Mouse (Mus musculus) layer of hippocampus, adult 18-20 months (tissue): ENCODE data around the gene A930017K11Rik. TPM values are rescaled to one million over a fixed set of nuclear protein-coding genes. Genes with fewer than 3 reads are reported as not detected.

ENCODE experiments used
- DNase-seq, 2 experiments: peaks; one replicate each; pipeline ENCODE4 v3.0.0; 2022; ENCODE audit warnings: low spot score in 2 of 2
- total RNA-seq, 2 experiments: library from RNA; stranded (reverse); gene quantifications; 2 replicates each; pipeline ENCODE4 v1.2.3; 2021

Gene A930017K11Rik
- total RNA-seq, 2 experiments from 2014 or later = 0.99 TPM

DNA sequence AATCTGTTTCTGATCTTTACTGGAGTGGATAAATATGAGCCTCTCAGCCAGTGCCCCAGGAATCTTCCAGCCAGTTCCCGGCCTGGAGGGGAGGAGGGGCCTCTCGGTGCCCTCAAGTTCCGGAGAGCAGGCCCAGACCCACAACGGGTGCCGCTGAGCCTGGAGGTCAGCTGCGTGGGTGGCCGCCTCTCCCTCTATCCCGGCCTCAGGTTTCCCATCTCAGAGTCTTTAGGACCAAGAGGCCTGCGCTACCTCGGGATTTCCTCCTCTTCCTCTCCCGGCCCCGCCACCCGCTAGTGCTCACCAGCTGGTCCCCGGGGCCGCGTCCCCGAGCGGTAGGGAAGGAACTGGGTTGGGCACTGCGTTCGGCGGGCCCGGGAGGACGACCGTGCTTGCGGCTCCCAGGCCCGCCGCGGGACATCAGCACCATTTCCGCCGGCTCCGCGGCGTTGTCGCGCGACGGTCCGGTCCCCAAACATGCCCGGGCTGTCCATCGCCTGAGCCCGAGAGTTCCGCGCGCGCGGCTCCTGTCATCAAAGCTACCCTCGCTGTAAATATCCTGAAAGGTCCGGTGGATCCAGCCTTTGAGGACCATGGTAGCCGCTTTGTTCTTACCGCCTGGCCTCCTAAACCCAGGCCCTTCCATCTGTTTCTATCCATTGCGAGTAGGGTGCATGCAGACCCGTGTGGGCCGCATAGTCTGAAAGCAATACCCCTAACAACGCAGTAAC is 10.7 kb downstream of the A930017K11Rik start:
- peak; percentile 68 to 80 for DNase-seq

DNA sequence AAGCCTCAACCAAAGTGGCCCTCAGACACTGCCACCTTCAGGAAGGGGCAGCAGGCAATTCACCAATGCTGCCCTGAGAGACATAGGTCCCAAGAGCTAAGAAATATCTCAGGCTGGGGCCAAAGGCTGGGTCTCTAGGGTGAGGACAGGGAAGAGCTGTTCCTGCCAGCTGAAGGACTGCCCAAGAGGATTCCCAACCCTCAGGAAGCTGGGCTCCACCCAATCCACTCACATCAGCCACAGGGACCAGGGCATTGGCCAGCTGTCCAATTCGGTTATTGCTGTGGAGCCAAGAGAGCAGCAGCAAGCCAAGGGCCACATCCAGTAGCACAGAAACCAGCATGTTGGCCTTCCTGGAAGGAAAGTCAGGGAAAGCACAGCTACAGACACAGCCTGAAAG is 17.8 kb downstream of the A930017K11Rik start:
- no peak for DNase-seq

DNA sequence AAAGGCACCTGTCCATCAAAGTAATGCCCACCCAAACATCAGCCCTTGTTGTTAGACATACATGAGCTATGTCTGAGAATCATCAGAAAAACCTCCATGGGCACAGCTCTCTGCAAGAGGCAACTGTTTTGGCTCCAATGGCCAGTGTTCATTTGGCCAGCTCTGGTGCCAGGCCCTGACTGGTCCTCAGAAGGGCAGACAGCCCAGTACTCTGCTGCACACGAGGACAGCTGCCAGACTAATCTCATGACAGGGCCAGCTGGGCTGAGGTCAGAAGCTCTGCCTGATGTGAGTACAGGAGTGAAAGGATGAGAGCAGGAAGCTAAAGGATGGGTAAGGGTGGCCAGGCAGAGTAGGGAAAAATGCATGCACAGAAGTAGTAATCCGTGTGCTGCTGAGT is 27.0 kb downstream of the A930017K11Rik start:
- peak; percentile 51 to 74 for DNase-seq

DNA sequence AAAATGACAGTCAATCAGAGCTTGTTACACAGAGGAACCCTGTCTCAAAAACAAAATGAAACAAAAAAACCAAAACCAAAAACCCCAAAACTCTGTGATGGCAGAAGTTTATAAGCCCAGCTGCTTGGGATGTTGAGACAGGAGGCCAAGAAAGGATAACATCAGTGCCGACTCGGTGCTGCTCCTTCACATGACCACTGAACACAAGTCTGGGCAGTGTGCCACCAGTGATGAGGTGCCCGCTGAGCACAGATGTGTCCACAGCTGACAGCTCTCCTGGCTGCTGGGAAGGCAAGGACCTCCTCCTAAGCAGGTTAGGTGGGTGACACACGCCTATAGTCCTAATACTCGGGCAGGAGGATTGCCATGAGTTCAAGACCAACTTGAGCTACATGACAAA is 30.2 kb downstream of the A930017K11Rik start:
- DNase-seq = no peak

DNA sequence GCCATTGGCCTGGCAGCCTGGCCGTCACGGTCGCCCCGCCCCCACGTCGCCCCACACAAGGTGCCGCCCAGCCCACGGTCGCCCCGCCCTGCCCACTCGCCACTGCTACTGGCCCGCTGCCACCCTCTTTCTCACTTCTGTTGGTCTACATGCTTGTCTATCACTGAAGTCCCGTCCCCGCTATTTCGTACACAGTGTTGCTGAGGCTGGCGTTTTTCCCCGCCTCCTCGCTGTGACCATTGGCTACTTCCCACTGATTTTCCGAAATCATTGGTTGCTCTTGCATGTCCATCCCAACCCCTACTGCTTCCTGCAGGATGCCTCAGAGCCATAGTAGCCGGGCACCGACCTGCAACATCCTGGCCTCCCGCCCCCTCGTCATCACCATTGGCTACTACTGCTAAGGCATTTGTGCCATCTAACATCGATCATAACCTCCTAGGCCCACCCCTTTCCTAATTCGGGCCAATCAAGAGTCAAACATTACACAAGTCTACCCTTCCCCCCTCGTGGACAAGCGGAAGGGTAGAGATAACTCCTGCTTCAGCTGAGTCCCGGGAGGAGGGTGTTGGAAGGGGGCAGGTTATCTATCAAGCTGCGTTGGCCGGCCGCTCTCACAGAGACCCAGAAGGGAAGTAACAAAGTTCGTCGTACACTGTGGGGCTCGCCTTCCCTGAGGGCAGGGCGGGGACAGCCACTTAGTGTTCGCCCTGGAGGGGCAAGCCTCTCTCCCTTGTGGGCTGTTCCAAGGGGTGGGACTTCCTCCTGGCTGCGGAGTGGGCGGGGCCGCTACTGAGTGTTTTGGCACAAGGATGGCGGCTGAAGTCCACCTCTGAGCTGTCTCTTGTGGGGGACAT is 32.4 kb downstream of the A930017K11Rik start:
- DNase-seq = peak; percentile 100

DNA sequence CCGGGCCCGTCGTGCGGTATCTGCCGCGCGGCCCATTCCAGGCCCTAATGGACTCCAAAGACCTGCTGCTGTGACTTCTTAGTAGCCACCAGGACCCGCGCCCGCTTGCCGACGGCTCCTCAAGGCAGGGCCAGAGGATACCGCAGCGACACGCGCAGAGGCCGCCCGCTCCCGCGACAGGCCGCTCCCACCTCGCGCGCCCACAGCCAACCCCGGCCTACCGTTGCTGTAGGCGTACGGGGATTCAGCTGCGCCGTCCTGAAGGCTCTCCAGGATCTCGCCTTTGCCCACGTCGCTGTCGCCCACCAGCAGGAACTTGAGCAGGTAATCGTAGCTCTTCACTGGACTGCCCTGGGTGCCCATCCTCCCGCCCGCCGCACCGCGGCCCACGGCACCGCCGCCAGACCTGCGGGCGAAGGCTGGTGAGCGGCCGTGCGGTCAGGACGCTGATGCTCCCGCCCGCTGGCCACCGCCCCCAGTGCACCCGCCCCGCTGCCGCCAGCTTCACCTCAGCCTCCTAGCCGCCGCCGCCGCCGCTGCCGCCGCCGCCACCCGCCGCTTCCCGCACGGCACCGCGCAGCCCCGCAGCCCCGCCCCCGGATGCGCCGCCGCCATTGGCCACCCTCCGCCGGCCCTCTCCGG is 33.1 kb downstream of the A930017K11Rik start, which contains the start of gene Rab40c:
Gene Rab40c (minus strand): TSS at position 584 of the 642 bp plus-strand sequence.
- peak in 1 of 2 experiments; percentile 62 for DNase-seq

DNA sequence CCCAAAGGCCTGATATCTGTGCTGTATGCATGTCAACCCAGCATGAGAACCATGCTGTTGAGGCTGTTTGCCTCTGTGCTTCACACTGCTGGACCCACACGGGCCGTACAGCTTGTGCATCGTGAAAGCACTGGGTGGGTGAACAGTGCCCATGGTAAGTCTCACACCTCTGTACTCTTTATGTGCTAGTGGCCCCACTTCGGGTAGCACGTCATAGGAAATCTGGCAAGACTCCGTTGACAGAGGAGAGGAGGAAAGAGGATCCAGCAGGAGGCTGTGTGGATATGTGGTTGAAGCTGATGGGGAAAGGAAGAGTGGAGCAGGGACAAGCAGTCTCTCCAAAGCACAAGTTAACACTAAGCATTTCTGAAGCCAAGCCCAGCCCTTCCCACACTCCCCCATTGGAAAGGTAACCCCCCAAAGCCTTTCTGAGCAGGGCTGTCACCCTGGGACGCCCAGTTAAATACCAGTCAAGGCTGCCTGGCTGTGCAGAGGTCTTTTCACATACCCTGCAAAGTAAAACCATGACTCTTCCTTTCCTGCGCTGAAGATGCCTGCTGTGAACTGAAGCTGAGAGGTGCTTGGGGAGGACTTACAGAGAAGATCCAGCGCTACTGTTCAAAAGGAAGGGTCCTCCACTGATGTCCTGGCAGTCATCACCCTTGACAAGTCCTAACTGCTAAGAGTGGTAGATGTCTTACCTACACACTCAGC is 34.2 kb downstream of the A930017K11Rik start:
- DNase-seq = no peak

DNA sequence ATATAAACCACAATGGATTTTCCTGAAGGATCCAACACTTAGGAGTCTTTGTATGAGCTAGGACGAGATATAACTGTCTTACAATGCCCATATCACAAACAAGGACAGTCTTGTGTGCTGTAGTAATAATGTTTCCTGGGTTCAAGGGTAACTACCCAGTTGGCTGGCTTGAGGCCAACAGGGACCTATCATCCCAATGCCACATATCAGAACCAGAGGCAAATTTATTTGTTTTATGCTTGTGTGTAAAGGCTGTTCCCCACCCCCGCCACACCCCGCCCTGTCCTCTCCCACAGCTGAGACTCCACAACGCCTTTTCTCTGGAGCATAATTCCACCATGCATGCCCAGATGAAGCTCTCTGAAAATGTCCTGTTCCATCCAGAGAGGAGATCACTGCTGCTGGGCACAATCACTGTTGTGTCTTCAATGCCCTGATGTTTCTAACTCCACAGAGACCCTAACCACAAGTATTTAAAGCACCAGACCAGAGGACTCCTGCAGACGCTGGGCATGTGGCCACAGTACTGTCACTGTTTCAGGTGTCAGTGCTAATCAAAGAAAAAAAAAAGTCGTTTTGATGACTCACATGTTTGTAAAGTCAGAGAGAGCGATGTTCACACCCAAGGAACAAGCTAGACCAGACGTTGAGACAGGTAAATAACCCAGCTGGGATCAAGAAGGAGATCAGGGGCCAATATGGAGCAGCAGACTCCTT is 35.3 kb downstream of the A930017K11Rik start:
- no peak for DNase-seq

DNA sequence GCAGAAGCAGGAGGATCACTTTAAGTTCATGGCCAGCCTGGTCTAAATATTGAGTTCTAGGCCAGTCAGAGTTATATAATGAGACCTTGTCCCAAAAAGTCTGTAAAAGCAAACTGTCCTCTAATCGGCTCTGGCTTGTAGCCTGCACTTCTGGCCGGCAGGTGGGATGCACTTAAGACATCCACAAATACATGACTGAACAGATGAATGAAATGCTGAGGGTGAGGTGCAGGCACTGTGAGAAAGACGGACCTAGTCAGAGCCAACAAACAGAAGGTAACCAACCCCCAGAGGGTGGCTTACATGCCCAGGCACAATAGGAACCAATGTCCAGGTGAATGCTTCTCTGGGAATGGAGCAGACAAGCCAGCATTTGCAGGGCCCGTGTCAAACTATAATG is 38.1 kb downstream of the A930017K11Rik start:
- no peak for DNase-seq

DNA sequence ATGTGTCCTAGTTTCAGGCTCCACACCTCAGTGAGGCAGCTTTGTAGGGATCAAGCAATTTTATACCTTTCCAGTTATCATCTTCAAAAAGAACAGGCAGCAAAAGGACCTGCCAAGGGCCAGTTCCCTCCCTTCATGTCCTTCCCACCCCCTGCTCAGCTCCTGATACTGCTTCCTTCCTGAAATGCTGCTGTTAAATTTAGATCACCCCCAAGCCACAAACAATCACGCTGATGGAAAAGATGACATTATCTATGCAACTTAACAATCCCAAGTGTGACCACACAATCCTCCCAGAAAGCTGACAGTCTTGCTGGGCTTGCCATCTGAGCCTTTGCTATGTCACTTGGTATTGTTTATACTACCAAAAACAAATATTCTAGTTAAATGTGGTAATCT is 38.5 kb downstream of the A930017K11Rik start:
- DNase-seq = no peak

DNA sequence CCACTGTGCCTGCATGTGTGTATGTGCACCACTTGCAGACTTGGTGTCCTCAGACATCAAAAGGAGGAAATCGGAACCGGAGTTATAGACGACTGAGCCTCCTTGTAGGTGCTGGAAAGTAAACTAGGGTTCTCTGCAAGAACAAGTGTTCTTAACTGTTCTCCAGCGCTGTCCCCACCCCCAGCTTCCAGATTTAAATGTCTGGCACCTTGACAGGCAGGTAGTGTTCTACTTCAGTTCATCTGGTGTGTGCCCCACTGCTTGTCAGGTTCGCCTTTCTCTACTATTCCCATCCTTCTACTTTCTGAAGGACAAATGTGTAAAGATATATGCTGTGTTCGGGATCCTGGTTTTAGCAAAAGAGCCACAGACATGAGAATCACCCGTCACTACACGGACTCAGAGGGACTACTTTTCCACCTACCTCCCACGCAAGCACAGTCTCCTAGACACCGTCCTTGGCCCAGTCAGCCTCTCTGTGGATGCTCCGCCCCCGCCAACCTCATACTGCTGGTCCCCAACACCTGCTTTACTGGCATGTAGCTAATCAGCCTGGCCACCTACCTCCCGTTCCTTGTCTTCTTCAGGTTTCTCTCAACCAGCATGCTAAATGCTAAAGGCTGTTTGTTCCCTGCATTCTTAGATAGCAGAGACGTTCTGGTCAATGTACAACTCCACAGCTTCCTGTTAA is 39.0 kb downstream of the A930017K11Rik start:
- DNase-seq = peak; percentile 46 to 80

DNA sequence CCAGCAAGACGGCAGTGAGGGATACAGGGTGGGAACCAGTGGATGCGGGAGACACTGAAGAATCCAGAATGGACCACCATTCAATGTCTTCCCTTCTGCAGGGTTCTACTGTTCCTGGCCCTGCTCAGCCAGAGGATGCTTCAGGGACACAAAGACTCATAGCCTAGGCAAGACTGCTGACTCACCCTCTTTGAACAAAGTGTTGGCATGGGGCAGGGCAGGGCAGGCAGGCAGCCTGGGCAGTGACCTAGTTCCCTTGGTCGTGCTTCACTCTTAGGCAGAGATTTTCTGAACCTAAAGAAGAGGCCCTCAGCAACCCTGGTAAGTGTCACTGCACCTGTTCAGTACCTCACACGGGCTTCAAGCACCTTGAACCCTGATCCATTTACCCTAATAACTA is 40.5 kb downstream of the A930017K11Rik start:
- DNase-seq = no peak

DNA sequence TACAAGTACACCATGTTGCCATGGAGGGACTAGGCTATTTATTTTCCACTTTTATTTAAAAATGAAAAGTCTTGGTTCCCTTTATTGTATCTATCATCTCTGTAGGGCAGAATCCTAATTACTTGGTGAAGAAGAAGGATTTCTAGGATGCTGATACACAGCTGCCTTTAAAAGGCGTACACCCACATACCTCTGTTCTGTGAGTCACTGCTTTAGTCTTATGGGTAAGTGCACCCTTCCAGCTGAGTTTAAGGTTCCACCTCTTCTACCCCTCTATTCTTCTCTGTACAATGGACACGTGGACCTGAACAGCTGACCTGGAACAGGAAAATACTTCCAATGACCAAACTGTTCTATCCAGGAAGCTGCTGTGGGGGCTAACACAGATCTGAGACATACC is 44.7 kb downstream of the A930017K11Rik start:
- no peak for DNase-seq

DNA sequence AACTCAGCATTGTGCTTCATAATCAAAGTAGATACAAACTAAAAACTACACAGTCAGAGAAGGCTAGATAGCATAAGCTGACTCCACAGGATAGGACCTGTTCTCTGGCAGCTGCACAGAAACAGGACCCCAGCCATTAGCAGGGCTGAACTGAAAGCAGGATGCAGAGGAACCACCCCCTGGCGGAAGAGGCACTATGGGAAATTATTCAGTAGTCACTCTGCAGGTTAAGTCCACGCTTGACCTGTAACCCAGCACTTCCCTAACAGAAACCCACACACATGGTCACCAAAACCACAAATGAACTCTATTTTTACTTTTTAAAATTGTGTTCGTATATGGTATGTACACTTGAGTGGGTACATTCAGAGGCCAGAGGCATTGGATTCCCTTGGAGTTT is 49.3 kb downstream of the A930017K11Rik start:
- DNase-seq = no peak

DNA sequence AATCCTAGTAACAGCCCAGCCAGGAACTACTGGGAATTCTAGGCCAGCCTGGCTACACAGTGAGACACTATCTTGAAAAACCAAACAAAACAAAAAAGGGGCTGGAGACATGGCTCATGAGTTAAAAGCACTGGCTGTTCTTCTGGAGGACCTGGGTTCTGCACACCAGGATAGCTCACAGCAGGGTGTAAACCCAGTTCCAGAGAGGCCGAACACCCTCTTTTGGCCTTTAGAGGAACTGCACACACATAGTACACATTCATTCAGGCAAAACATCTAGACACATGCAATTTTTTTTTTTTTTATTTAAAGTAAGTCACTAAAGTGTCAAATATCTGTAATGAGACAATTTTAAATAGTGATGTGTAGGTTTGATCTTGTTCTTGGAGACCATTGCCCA is 52.2 kb downstream of the A930017K11Rik start:
- no peak for DNase-seq

Other genes starting within 250 kb of the A930017K11Rik start
- gene Gng13, start 235.4 kb downstream of the A930017K11Rik start, total RNA-seq = 100 to 1,000 TPM; 130 to 131 TPM
- gene Chtf18, start 225.1 kb downstream of the A930017K11Rik start, total RNA-seq = 1 to 10 TPM; 1.5 to 1.8 TPM
- gene Rpusd1, start 224.9 kb downstream of the A930017K11Rik start, total RNA-seq = 10 to 100 TPM; 63.5 to 64.1 TPM
- under 1 TPM in 1 of 2 experiments, not detected in 1; 0.13 TPM for gene Mslnl, start 216.5 kb downstream of the A930017K11Rik start, total RNA-seq
- gene Msln, start 198.2 kb downstream of the A930017K11Rik start, total RNA-seq = 1 to 10 TPM in 1 of 2 experiments, under 1 TPM in 1; 0.46 to 1.2 TPM
- gene Narfl, start 178.8 kb downstream of the A930017K11Rik start, total RNA-seq = 10 to 100 TPM; 30.6 to 38.5 TPM
- gene Haghl, start 166.9 kb downstream of the A930017K11Rik start, total RNA-seq = 100 to 1,000 TPM; 103 to 109 TPM
- under 1 TPM; 0.36 to 0.40 TPM for gene Ccdc78, start 166.0 kb downstream of the A930017K11Rik start, total RNA-seq
- gene Fam173a, start 159.7 kb downstream of the A930017K11Rik start, total RNA-seq = 10 to 100 TPM; 88.8 to 99.3 TPM
- gene AC134908.4, start 156.9 kb downstream of the A930017K11Rik start, total RNA-seq = 1 to 10 TPM in 1 of 2 experiments, under 1 TPM in 1; 0.47 to 1.8 TPM
- 10 to 100 TPM; 81.1 to 83.3 TPM for gene Metrn, start 155.4 kb downstream of the A930017K11Rik start, total RNA-seq
- gene Fbxl16, start 143.5 kb downstream of the A930017K11Rik start, total RNA-seq = 100 to 1,000 TPM; 664 to 720 TPM
- 10 to 100 TPM; 22.6 to 26.4 TPM for gene Wdr24, start 128.9 kb downstream of the A930017K11Rik start, total RNA-seq
- gene Jmjd8, start 123.7 kb downstream of the A930017K11Rik start, total RNA-seq = 10 to 100 TPM; 52.7 to 55.5 TPM
- gene Stub1, start 119.2 kb downstream of the A930017K11Rik start, total RNA-seq = 100 to 1,000 TPM; 158 to 165 TPM
- 10 to 100 TPM; 42.1 to 43.4 TPM for gene Rhbdl1, start 115.3 kb downstream of the A930017K11Rik start, total RNA-seq
- gene Gm20683, start 110.8 kb downstream of the A930017K11Rik start, total RNA-seq = 10 to 100 TPM; 21.9 to 22.1 TPM
- gene Rhot2, start 107.7 kb downstream of the A930017K11Rik start, total RNA-seq = 100 to 1,000 TPM in 1 of 2 experiments, 10 to 100 TPM in 1; 98.3 to 109 TPM
- gene Wdr90, start 91.1 kb downstream of the A930017K11Rik start, total RNA-seq = 10 to 100 TPM; 20.1 to 21.7 TPM
- 10 to 100 TPM; 23.3 to 23.7 TPM for gene Mcrip2, start 83.8 kb downstream of the A930017K11Rik start, total RNA-seq
- 10 to 100 TPM; 36.3 TPM for gene Mettl26, start 77.5 kb downstream of the A930017K11Rik start, total RNA-seq
- 1 to 10 TPM; 1.7 to 2.2 TPM for gene Wfikkn1, start 71.7 kb downstream of the A930017K11Rik start, total RNA-seq
- gene Rab40c, start 32.8 kb downstream of the A930017K11Rik start, total RNA-seq = 10 to 100 TPM; 49.4 to 54.7 TPM
- gene Pigq, start 7.6 kb downstream of the A930017K11Rik start, total RNA-seq = 100 to 1,000 TPM; 108 to 113 TPM
- gene Nhlrc4, start 7.6 kb downstream of the A930017K11Rik start, total RNA-seq = under 1 TPM; 0.32 to 0.36 TPM
- gene Capn15, start 33.2 kb upstream of the A930017K11Rik start, total RNA-seq = 10 to 100 TPM; 50.6 to 54.1 TPM
- gene Rab11fip3, start 117.0 kb upstream of the A930017K11Rik start, total RNA-seq = 100 to 1,000 TPM; 106 TPM
- gene Decr2, start 137.8 kb upstream of the A930017K11Rik start, total RNA-seq = 10 to 100 TPM; 27.4 to 29.7 TPM
- 1 to 10 TPM; 3.8 to 5.8 TPM for gene Nme4, start 143.0 kb upstream of the A930017K11Rik start, total RNA-seq
- 10 to 100 TPM; 12.0 to 13.2 TPM for gene Tmem8, start 160.7 kb upstream of the A930017K11Rik start, total RNA-seq
- gene Mrpl28, start 170.9 kb upstream of the A930017K11Rik start, total RNA-seq = 10 to 100 TPM; 68.8 to 70.0 TPM
- gene Axin1, start 186.1 kb upstream of the A930017K11Rik start, total RNA-seq = 10 to 100 TPM; 28.3 to 28.5 TPM
- gene Pdia2, start 246.5 kb upstream of the A930017K11Rik start, total RNA-seq = under 1 TPM; 0.18 to 0.35 TPM